Mouse (Mus musculus): ENCODE measurements around the gene Zfp46.

GRCm38 (mm10) chr4:136333191-136333590 is 48.7 kb downstream of the Zfp46 start:
- no peak for TF ChIP-seq CTCF (IDR thresholded peaks at IDR 0.05; ENCODE audit: low read depth)
- TF ChIP-seq EP300 (IDR thresholded peaks at IDR 0.05; ENCODE audit: low read depth): no peak

Measured in liver, postnatal 0 days (tissue).